Mouse (Mus musculus) right cerebral cortex, adult 18-20 months (tissue): ENCODE measurements around the gene Mcrip1.
"Not testable (repeated sequence)": the region's sequence is repeated elsewhere in the genome, so short reads cannot be mapped to it uniquely, and the experiment has no call there.

Experiments
- DNase-seq: peaks from one replicate; pipeline ENCODE4 v3.0.0; 2022; ENCODE audit warnings: mixed read lengths

Mcrip1 gene

DNA sequence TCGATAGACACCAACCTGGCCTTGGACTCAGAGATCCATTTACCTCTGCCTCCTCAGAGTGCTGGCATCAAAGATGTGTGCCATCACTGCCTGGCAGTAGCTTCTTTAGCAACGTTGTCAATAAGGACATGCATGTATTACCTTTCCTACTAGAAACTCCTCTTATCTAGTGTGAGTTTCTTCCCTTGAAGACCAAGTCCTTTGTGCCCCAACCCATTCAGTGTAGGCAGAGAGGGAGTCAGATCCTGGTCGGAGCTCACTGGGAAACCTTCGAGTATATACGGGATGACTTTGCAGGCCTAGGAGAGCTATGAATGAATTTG lies 24.7 kb upstream of the Mcrip1 start:
- DNase-seq: no peak

DNA sequence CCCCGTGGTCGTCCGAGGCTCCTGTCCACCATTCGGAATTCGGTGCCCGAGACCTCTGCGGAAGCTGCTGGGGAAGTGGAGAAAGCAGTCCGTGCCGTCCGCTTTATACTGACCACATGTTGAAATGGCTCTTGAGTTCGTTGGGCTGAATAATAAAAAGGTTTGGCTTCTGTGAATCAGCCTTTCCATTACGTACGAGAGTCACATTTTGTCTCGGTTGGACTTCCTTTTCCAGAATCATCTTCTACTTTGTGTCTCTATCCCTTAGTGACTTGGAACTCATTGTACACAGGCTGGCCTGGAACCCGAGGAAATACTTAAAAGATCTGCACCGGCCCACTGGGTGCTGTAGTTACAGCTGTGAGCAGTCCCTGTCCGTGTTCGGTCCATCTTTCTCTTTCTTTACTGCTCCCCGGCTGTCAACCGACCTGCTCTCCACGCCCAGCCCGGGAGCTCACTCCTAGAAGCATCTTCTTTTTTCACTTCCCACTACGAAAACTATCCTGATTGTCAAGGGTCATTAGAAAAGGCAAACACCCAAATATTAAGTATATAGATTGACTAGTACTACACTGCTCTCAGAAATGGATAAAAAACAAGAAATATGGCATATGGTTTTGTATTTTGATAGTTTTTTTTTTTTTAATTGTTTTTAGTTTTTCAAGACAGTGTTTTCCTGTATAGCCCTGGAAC lies 24.2 kb upstream of the Mcrip1 start:
- DNase-seq: no peak

DNA sequence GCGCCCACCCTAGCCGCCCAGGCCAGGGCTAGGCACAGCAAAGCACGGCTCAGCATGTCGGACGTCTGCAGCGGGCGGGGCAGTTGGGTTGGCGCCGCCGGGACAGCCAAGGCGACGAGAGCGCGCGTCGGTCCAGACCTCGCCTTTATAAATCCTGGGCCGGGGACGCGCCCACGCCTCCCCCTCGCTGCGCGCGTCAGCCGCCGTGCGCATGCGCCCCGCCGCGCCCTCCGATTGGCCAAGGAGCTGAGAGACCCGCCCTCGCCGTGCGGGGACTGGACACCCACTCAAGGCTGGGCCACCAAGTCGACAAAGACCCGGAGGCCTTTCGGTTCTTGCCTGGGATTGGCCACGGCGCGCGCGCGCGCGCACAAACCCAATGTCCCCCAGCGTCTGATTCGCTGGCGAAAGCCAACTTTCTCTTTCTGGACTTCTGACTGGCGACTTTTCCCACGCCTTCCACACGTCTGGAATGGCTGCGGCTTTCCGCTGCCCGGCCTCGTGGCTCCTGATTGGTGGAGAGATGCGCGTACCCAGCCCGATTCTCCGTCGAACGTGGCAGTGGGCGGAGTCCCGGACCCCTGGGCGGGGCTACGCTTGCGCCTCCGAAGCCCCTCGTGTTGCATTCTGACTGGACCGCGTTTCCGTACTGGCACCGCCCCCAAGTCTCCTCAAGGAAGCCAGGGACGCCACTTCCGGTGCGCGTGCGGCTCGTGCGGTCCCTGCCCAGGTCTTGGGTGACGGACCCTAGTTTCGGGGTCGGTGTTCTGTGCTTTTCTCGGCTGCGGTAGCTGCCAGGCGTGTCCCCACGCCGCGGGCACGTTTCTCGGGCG lies 23.4 kb upstream of the Mcrip1 start, which contains the start of gene P4hb:
Gene P4hb, minus strand, starts transcription at position 502 of the 833 bp plus-strand sequence.
- peak; percentile 100 for DNase-seq

DNA sequence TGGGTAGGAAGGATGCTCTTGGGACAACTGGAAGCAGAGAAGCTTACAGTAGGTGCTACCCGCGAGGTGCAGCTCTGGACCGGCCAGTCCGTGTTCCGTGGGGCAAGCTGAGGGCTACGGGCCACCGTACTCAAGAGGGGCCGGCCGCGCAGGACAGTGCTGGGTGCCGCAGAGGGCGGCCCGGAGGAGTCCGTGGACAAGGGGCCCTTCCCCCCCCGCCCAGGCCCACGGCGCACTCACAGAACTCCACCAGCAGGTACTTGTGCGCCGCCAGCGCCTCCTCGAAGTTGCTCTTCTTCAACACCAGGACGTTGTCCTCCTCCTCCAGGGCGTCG lies 22.9 kb upstream of the Mcrip1 start:
- no peak for DNase-seq

DNA sequence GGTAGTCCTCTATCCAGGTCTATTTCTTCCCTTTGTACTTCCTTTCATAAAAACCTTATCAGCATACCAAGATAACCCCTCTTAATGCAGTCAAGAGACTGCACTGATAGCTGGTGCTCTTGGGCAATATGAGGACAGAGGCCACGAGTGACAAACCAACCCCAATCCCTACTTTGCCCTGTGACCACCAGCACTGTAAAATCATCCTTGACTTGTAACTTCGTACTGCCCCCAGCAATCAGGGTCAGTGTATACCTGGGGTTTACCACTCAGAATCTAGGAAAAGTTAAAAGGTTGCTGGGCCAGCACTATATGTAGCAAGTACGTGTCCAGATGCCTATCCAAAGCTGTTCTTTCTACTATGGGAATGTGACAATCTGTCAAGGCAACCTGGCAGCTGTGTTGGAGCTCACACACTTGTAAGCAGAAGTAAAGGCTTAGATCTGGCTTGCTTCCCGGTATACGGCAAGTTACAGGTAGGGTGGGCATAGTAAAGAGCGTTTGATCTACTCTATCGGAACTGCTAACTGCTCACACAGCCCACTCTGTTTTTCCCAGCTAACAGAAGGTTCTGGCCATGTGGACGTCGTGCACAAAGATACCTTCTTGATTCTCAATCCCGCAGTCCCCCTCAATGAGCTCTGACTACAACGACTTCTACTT lies 22.4 kb upstream of the Mcrip1 start:
- no peak for DNase-seq

DNA sequence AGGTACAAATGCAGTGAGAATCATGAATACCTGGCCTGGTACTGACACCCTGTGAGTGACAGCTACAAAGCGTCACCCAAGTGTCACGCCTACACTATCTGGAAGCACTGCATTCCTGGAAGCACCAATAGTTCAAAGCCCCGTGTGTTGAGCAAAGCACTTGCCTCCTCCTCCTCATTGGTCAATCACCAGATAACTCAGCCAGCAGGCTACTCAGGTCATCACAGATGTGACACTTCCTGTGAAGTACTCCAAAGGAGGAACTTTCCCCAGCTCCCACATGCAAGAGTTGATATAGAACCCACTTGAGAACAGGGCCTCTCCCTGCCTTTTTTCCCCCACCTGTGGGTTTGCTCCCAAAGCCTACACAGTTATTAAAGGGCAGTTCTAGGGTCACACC lies 21.6 kb upstream of the Mcrip1 start:
- DNase-seq: no peak

DNA sequence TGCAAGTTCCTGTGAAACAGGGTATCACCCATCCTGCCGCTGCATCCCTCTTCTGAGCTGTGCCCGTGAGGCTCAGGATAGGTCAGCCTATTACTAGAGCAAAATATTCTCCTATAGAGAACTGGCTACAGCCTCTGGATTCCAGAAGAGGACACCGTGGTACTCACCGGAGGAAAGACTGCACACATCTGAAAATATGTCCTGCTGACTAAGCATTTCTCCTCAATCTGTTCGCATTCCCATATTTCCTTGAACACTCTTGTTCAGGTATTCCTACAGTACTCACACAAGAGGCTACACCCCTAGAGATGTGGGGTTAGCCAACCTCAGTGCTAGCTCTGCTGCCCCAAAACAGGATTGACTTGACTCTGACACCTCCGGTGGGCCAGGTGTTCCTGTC lies 18.8 kb upstream of the Mcrip1 start:
- DNase-seq: no peak

DNA sequence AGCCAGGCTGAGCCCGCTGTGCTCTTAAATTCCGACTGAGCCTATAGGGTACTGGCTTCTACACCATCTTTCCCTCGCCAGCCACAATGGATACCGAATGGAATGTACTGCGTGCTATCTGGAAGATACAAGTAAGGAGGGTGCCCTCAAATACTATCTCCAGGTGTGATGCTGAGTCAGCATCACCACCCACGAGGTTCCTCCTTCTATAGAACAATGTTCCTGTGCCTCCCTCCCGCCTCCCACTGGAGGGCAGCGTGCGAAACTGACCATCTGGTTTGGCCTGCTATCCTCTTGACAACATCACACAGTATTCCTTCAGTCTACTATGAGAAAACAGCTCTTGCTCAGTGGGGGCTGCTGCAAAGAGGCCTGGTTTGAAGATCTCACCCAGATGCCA lies 15.6 kb upstream of the Mcrip1 start:
- DNase-seq: no peak

DNA sequence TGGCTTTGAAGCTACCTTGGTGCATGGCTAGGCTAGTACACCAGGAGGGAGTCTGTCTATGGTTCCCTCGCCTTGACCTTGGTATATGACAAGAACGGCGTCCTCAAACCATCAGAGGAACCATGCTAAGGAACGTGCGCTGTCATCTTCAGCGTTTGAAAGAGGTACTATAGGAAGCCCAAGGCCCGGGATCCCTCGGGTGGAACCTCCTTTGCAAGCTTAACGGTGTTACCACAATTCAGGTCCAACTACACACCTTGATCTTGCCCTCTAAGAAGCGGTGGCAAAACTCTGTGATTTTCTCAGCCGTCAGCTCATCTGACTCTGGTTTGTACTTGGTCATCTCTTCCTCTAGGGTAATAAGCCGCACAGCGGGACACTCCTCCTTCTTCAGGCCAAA lies 13.4 kb upstream of the Mcrip1 start:
- no peak for DNase-seq

DNA sequence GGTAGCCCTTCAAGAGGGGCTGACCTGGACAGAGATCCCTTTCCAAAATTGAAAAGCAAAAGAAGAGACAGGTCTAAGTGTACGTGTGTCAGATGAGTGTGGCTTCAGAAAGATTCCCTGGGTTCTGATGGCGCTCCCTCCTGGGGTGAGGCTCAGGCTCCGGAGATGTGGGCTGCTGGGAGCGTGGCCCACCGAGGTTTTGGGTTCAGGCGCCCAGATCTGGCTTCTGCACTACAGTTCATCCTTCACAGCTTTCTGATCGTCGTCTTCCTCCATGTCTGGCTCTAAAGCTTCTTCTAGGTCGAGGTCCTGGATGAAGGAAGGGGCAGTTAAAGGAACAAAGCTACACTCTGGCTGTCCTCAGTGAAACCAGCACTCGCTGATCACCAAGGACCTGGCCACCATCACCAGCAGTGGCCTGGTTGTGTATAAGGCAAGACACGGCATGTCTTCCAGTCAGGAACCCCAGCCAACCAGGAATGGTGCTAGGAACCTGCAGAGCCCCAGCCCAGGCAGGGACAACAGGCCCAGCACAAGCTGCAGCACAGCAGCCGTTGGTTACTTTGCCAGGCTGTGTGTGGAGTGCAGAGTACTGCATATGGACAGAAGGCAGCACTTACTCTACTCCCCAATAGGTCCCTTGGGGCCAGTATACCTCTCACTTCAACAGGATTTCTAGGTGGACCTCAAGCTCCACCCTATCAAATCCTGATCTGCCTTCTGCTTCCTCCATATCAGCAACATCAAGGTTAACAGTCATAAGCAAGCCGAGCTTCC lies 11.6 kb upstream of the Mcrip1 start:
- DNase-seq: no peak

DNA sequence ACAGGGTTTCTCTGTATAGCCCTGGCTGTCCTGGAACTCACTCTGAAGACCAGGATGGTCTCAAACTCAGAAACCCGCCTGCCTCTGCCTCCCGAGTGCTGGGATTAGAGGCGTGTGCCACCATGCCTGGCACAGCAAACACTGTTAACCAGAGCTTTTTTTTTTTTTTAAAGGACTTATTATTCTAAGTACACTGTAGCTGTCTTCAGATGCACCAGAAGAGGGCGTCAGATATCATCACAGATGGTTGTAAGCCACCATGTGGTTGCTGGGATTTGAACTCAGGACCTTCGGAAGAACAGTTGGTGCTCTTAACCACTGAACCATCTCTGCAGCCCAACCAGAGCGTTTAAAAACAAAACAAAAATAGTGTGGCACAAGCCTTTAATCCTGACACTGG lies 9.3 kb upstream of the Mcrip1 start:
- DNase-seq: not testable (repeated sequence)

DNA sequence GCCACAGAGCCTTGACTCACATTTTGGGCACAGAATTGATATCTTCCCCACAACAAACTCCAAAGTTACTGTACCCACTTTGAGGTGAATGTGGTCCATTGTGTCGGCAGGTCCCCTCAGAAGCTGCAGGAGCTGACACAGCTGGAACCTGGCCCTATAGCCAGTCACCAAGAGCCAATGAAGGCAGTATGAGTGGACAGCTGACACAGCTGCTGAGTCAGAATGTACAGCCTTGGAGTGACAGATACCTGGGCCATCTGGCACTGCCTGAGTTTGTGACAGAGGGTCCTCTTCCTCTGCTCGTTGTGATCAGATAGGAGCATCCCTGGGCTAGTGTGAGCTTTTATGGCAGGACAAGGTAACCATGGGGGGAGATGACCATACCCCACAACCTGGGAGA lies 5.7 kb upstream of the Mcrip1 start:
- no peak for DNase-seq

DNA sequence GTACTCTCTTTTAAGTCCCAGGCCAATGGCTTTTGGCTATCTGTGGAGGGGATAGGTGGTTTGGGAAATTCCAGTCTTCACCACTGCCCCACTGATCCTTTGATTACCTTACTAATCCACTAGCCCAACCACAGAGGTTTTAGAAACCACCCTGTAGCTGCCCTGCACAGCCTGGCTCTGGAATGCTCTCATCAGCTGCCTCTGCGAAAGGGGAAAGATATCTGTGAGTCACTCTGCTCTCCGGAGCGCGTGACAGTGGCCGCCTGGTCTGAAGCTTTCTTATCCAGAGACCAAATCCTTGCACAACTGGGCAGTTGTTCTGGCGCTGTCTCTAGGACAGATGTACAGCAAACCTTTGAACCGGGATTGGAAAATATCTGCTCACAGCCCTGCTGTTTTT lies 5.3 kb upstream of the Mcrip1 start:
- no peak for DNase-seq

DNA sequence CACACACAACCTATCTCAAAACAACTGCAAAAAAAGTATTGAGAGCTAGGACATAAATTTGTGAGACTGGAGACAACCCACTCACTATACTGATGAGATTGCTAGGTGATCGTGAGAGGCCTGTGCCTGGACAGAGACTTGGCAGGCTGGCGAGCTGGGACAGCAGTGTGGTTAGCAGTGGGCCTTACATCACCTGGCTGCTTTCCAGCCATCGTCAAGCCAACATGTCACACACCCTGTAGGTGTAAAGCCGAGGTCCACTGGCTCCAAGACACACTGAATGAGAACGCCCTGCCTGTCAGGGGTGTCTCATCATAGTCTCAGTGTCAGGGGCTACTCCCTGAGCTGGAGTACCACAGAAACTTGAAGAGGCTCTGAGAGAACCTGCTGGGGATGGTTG lies 3.2 kb upstream of the Mcrip1 start:
- no peak for DNase-seq

DNA sequence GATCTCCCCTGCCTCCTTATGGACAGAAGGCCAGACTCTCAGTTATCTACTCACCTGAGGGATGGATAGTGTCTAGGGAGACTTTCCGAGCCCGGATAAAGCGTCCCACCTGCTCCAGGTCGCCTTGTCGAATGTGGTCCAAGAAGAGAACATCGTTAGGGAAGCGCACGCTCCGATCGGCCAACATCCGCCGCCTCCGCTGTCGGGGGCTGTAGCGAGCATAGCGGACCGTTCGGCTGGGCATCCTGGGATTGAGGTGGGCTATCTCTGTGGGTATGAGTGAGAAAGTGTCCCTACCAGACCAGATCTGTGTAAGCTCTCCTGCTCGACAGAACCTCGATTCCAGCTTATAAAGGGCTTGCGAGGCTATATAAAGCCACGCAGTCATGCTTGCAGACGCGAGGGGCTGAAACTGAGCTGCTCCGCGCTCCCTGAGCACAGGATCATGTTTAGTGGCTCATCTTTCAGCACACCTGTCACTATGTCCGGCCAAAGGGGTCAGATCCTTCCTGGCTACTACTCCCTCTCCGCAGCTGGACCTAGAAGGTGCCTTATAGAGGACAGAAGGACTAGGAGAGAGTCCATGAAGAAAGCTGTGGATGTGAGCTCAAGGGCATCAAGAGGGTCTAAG lies 1.4 kb upstream of the Mcrip1 start, which contains the start of gene Ppp1r27:
Gene Ppp1r27, minus strand, starts transcription at position 323 of the 631 bp plus-strand sequence.
- no peak for DNase-seq

DNA sequence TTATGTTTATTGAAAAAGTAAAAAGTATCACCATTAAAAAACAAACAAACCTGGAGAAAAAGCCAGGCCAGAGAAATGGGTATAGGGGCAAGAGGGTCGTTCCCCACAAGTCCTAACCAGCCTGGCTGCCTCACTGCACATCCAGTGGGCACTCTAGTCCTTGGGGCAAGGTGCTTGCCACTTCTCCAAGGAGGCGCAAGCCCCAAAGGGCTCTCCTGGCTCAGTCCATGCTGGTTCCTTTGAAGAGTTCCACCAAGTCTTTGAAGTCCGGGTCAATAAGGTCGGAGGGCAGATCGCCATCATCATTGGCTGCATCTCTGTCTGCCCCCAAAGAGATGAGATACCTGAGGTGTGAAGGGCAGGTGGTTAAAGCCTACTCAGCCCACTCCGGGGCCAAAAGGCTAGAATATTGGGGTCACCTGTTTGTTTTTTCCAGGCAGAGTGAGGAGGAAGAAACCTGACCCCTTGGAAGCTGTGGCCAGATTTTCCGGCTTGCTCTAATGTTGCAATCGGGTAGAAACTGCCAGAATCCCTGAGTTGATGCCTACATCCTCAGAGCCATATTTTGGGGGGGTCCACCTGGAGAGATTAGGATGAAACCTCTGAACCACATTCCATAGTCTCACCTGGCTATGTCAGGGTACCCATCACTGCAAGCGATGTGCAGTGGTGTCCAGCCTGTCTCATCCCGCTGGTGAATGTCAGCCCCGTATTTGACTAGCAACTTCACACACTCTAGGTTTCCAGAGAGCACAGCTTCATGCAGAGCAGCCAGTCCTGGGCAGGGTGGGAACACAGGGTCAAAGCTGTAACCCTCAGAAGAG lies 671 bp upstream of the Mcrip1 start:
- no peak for DNase-seq

DNA sequence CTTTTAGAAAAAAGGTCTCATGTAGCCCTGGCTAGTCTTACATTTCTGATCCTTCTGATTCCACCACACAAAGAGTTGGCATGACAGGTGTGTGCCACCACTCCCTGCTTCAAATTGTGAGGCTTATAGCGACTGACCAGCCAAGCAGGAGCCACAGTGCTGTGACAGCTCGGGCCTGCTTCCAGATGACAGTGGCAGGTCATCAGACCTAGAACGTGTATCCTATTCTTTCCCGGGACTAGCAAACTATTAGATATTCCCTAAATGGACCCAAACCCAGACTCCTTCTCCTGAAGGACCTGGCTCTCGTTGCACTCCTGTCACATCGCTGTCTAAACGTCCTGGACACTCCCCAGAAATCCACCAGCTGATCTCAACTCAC lies 750 bp downstream of the Mcrip1 start:
- DNase-seq: no peak

DNA sequence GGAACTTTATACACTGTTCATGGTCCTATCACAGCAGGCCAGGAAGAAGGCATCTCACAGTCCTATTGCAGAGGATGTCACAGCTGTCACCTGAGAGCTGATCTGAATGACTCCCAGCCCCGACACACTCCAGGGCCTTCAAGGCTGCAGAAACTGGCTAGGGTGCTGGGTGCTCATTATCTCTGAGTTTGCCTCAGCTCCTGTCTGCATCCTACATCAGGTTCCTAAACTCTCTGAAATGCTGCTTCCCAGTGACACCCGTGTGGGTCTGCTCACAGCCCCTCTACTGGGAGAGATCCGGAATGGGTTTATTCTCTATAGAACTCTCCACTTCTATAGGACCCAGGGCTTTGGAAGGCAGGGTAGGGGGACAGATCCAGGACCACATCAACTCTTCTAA lies 1.3 kb downstream of the Mcrip1 start:
- DNase-seq: no peak

DNA sequence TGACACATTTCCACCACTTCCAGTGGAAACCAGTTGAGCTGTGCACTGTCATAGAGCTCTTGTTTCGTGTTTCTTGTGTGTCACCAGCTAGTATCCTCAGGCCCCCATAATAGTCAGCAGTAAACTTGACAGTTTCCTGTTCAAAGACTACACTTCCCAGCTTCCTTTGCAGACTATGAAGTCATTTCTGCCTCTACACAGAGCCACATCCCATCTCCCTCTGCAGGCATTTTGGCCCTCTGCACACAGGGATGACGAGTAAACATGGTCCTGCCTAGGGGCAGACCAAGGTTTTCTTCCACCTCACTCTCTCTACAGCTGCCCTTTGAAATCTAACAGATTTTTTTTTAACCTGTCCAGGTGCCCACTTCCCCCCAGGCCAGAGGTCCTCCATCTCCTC lies 2.1 kb downstream of the Mcrip1 start:
- no peak for DNase-seq

DNA sequence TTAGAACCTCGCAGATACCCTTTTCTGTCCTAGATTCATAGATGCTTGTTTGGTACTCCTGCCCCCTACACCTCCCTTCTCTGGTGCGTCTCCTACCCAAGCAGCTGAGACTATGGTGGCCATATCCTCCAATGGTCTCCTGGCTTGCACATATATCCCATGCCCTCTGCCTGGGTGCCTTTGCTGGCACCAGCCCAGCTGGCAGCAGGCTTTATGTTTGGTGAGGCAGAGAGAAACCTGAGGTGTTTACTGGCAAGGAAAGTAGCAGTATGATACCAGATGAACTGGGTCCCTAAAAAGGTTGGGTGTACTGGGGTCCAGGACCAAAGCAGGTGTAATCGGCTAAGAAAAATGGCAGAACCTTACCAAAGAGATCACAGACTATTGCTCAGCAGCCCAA lies 3.6 kb downstream of the Mcrip1 start:
- DNase-seq: no peak

DNA sequence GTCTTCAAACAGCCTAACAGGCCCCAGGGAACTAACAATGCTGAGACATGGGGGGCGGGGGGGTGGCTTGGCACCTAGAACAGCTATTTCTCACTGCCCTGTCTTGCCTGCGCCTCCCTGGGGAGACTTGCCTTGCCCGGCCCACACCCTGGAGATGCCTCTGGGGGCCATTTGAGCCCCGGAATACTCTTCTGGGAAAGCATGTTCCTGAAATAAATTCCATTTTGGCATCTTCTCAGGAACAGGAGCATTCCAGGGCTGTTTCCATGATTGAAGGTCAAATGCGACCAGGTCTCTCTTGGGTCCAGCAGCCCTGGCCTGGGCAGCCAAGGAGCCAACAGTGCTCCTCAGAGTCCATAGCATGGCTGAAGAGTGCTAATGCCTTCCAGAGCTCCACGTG lies 7.2 kb downstream of the Mcrip1 start:
- DNase-seq: no peak

DNA sequence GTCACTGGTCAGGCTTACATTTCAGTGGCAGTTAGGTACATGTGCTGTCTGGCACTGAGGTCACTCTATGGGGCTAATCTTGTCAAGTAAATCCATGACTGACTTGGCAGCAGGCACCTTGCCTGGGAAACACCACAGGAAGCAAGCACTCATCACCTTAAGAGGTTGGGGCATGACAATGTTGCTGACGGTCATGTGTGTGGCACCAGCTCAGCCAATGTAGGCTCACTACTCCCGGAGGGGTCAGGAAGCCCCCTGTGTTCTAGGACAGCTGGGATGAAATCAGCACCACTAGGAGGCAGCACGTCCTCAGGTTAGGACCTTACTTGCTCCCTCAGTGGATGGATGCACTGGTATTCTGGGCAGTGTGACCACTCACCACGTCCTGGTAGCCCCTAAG lies 7.6 kb downstream of the Mcrip1 start:
- no peak for DNase-seq
